Mouse (Mus musculus) neutrophil, adult 59 days (primary cell): Measurements from ENCODE around the gene 2300002M23Rik. TPM values are rescaled to one million over a fixed set of nuclear protein-coding genes. Genes with fewer than 3 reads are reported as not detected.

Experiments used
- total RNA-seq, 2 experiments: library from RNA; stranded (reverse); gene quantifications; 1 replicate in 1 of 2; 2 replicates in 1 of 2; pipeline ENCODE4 v1.2.4; 2023

Gene 2300002M23Rik
- not detected for total RNA-seq

GRCm38 (mm10) chr17:35567150-35567549 is at the start of gene 2300002M23Rik:
TSS of gene 2300002M23Rik (plus strand) at chr17:35567450.

DNA sequence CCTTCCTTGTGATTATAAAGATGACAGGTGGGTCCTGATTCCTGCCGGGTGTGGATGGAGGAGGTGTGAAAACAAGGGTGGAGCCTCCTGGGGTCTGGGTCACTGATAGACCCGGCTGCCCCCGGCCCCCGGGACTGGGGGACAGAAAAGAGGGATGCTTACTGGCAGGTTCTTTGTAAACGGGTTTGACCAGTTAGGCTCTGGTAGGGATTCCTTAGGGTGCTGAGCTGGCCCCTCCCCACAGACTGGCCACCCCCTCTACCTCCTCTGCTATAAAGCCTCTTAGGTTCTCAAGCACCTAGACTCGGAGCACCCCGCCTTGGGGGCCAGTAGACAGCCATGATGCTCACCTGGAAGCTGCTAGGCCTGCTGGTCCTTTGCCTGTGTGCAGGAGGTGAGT is 34.3 kb upstream of the 2300002M23Rik start, which contains the start of gene Psors1c2:
TSS of gene Psors1c2 (plus strand) at position 301 of the 400 bp plus-strand sequence.

DNA sequence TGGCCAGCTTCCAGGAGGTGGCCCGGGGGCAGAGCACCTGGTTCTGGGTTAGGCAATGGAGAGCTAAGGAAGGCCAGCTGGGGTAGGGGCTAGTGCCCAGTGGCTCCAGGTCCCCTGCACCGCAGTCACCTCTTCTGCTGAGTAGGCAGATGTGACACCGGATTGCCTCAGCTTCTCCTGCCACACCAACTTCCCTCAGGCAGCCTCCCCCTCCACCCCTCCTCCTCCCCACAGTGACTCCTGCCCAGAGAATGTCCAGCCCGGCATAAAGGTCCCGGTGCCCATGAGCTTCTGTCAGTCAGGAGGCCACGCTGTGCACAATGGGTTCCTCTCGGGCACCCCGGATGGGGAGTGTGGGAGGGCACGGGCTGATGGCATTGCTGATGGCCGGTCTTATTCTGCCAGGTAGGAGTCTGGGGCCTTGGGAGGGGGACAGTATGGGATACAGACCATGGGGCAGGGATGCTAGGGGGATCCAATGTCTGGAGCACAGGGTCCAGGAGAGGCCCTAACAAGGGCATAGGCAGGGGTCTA is 15.3 kb upstream of the 2300002M23Rik start, which contains the start of gene Cdsn:
TSS of gene Cdsn (plus strand) at position 248 of the 534 bp plus-strand sequence.

GRCm38 (mm10) chr17:35601249-35601648 is 34.0 kb downstream of the 2300002M23Rik start, which contains the start of gene Sfta2:
TSS of gene Sfta2 (plus strand) at chr17:35601549.

Other genes starting within 250 kb of the 2300002M23Rik start
- 1 to 10 TPM; 5.6 to 6.6 TPM for gene H2-Q1, start 247.0 kb upstream of the 2300002M23Rik start, total RNA-seq
- gene H2-Q2, start 225.2 kb upstream of the 2300002M23Rik start, total RNA-seq, result 1 to 10 TPM; 6.4 to 7.1 TPM
- 10 to 100 TPM; 62.2 to 73.9 TPM for gene H2-Q4, start 187.8 kb upstream of the 2300002M23Rik start, total RNA-seq
- 10 to 100 TPM; 12.6 to 13.8 TPM for gene H2-Q6, start 142.6 kb upstream of the 2300002M23Rik start, total RNA-seq
- 10 to 100 TPM; 10.5 to 17.7 TPM for gene H2-Q7, start 128.3 kb upstream of the 2300002M23Rik start, total RNA-seq
- gene H2-Q10, start 97.4 kb upstream of the 2300002M23Rik start, total RNA-seq, result 10 to 100 TPM; 43.6 to 57.4 TPM
- gene Pou5f1, start 61.4 kb upstream of the 2300002M23Rik start, total RNA-seq, result 1 to 10 TPM; 2.1 TPM
- gene Tcf19, start 50.6 kb upstream of the 2300002M23Rik start, total RNA-seq, result 10 to 100 TPM; 33.6 to 35.3 TPM
- gene Cchcr1, start 50.4 kb upstream of the 2300002M23Rik start, total RNA-seq, result 10 to 100 TPM; 13.6 to 15.8 TPM
- gene Psors1c2, start 34.2 kb upstream of the 2300002M23Rik start, total RNA-seq, result not detected
- not detected for gene Cdsn, start 15.3 kb upstream of the 2300002M23Rik start, total RNA-seq
- not detected for gene Sfta2, start 34.1 kb downstream of the 2300002M23Rik start, total RNA-seq
- gene Gm9573, start 59.2 kb downstream of the 2300002M23Rik start, total RNA-seq, result not detected
- gene Mucl3, start 76.2 kb downstream of the 2300002M23Rik start, total RNA-seq, result not detected
- gene Vars2, start 100.1 kb downstream of the 2300002M23Rik start, total RNA-seq, result 10 to 100 TPM in 1 of 2 experiments, 1 to 10 TPM in 1; 7.2 to 11.6 TPM
- gene Gtf2h4, start 106.3 kb downstream of the 2300002M23Rik start, total RNA-seq, result 1 to 10 TPM; 6.5 to 9.4 TPM
- gene Ddr1, start 137.2 kb downstream of the 2300002M23Rik start, total RNA-seq, result under 1 TPM; 0.31 to 0.51 TPM